Mouse (Mus musculus) lung, postnatal 0 days (tissue): ENCODE measurements around the gene Fat3.

Source experiments
- CTCF ChIP-seq: IDR thresholded peaks from 2 replicates; pipeline ENCODE4 v1.5.1; 2016; ENCODE audit warnings: antibody characterized with exemption, mild to moderate bottlenecking
- EP300 ChIP-seq: IDR thresholded peaks from 2 replicates; pipeline ENCODE4 v1.6.1; 2016; ENCODE audit warnings: antibody characterized with exemption, mild to moderate bottlenecking, control low read depth

- TF ChIP-seq CTCF (no peak), EP300 (no peak)
Observed at GRCm38 (mm10) chr9:16028394-16028911, 472.6 kb downstream of the Fat3 start.
